Mouse (Mus musculus): ENCODE results near the gene Serpinb9g. TPM values are rescaled to one million over a fixed set of nuclear protein-coding genes. Genes with fewer than 3 reads are reported as not detected.
"Not testable (repeated sequence)": the region's sequence is repeated elsewhere in the genome, so short reads cannot be mapped to it uniquely, and the experiment has no call there.

The Serpinb9g gene
- polyA plus RNA-seq (2012; ENCODE audit: insufficient read depth, insufficient read length, low replicate concordance, missing spikeins) = not detected in 2 replicates

DNA sequence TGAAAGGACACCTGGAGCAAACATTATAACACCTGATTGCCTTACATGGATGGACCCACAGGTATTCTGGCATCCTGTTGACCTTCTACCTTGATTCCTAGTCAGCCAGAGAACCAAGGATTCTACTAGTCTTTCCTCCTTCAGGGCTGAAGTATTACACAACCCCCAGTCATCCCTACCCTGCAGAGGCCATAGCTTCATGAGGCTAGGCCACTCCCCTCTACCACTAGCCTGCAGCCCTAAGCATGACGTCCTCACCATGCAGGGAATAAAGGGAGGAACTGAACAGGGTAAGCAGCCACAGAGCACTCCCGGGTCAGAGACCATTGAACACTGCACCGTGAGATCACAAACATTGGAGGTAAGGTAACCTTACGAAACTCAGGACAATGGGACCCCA is at the start of gene Serpinb9g:
TSS of gene Serpinb9g (plus strand) at position 301 of the 400 bp plus-strand sequence.
- WGBS = 77% methylated on average over 4 of the region's 4 CpGs
- H3K27ac ChIP-seq (ENCODE audit: insufficient read depth, low read depth, low read length); H3K4me1 ChIP-seq (ENCODE audit: control insufficient read depth, insufficient read depth, low read length); H3K4me3 ChIP-seq (ENCODE audit: insufficient read depth, low read depth, low read length): not testable (repeated sequence)

DNA sequence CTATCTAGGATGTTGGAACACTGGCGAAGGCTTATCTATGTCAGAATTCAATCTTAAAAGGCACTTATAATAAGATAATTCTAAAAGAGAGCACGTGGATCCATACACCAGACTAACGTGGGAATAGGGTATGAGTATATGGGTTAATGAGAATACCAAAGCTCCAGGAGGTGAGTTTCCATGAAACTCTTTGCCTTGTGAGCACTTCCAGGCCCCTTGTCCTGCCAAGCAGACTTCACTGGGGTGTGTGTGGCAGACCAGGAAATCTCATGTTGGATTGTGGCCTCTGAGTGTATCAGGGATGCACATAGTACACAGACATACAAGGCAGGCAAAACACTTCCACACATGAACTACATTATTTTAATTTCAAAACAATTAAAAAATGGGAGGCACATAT is 718 bp upstream of the Serpinb9g start:
- 76% methylated on average over 3 of the region's 3 CpGs for WGBS
- H3K27ac ChIP-seq (ENCODE audit: insufficient read depth, low read depth, low read length); H3K4me3 ChIP-seq (ENCODE audit: insufficient read depth, low read depth, low read length); H3K4me1 ChIP-seq (ENCODE audit: control insufficient read depth, insufficient read depth, low read length): not testable (repeated sequence)

GRCm38 (mm10) chr13:33524629-33525028 is 40.0 kb downstream of the Serpinb9g start:
- Histone ChIP-seq H3K27ac (ENCODE audit: insufficient read depth, low read depth, low read length) (no peak overlapping the region), H3K4me1 (ENCODE audit: control insufficient read depth, insufficient read depth, low read length) (no peaks in the 10 kb centered on the region), H3K4me3 (ENCODE audit: insufficient read depth, low read depth, low read length) (no peak overlapping the region)
- TF ChIP-seq POLR2A (IDR thresholded peaks at IDR 0.05; ENCODE audit: insufficient read depth, low read depth, low read length) = no peak
- TF ChIP-seq CTCF (IDR thresholded peaks at IDR 0.05; ENCODE audit: insufficient read depth, low read depth, low read length) = no peak

DNA sequence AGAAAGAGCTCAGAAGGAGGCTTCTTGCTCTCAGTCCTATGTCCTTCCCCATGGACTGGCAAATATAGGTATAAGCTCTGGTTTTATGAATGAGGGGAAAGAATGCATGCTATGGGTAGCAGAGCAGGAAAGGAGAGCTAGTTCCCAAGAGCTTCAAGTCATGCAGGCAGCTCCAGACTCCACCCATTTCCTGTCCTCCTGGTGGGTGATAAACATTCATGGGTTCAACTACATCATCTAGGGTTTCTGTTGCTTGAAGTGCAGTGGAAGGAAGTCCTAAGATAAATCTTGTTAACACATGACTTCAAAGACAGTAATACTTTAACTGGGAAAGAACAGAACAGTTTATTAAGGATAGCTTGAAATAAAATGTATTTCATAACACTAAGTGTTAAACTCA is 48.2 kb downstream of the Serpinb9g start:
- Histone ChIP-seq H3K27ac (ENCODE audit: insufficient read depth, low read depth, low read length) (no peak overlapping the region), H3K4me1 (ENCODE audit: control insufficient read depth, insufficient read depth, low read length) (no peaks in the 10 kb centered on the region), H3K4me3 (ENCODE audit: insufficient read depth, low read depth, low read length) (no peak overlapping the region)
- TF ChIP-seq CTCF (IDR thresholded peaks at IDR 0.05; ENCODE audit: insufficient read depth, low read depth, low read length) = no peak
- no peak for TF ChIP-seq POLR2A (IDR thresholded peaks at IDR 0.05; ENCODE audit: insufficient read depth, low read depth, low read length)

Other genes with a start within 250 kb of the Serpinb9g start
- not detected in 2 replicates for gene Serpinb9e, start 235.2 kb upstream of the Serpinb9g start, polyA plus RNA-seq (2012; ENCODE audit: insufficient read depth, insufficient read length, low replicate concordance, missing spikeins)
- not detected in 2 replicates for gene Serpinb9f, start 160.7 kb upstream of the Serpinb9g start, polyA plus RNA-seq (2012; ENCODE audit: insufficient read depth, insufficient read length, low replicate concordance, missing spikeins)
- not detected in 2 replicates for gene Gm11397, start 89.0 kb upstream of the Serpinb9g start, polyA plus RNA-seq (2012; ENCODE audit: insufficient read depth, insufficient read length, low replicate concordance, missing spikeins)
- not detected in 2 replicates for gene Serpinb6d, start 176.6 kb downstream of the Serpinb9g start, polyA plus RNA-seq (2012; ENCODE audit: insufficient read depth, insufficient read length, low replicate concordance, missing spikeins)

All from olfactory bulb, adult 2 months (tissue).